14 mouse cellular contexts compared by ENCODE assay signal in genomic region chr1:72966423-72966822, GRCm38 (mm10). TPM values are rescaled to one million over a fixed set of nuclear protein-coding genes. Genes with fewer than 3 reads are reported as not detected.
DNase-seq lines count a peak whose midpoint lies in the region; ATAC-seq lines count a peak whose summit lies in the region.
"Had no signal": no experiment of that assay in that cellular context is flagged by ENCODE, and none has a peak within 500 bp of the region (broad histone marks: within the 10 kb centered on the region; RNA-seq: fewer than 3 reads in every experiment).

No protein-coding gene starts in this region.

- peak; percentile 18 for DNase-seq in left cerebral cortex, adult 11 months (ENCODE audit: low spot score)
- no peak for DNase-seq in left cerebral cortex, postnatal 4 days
- DNase-seq in cerebellum, adult 8-10 months: peak; percentile 70
- peak; percentile 61 for DNase-seq in gastrocnemius, postnatal 14 days
- DNase-seq in right cerebral cortex, postnatal 36 days (ENCODE audit: low spot score in 2 of 2): peak; percentile 45 to 54
- DNase-seq in urinary bladder, postnatal 36 days (ENCODE audit: low spot score in 2 of 2): no peak
- DNase-seq: kidney, postnatal 10 days; liver; retina, postnatal 1 day had no signal

- no peaks in the 10 kb centered on the region for H3K36me3 ChIP-seq in midbrain, embryonic 15.5 days (replicated peaks)
- H3K36me3 ChIP-seq: hindbrain, embryonic 13.5 days had no signal

- ATAC-seq in midbrain, embryonic 15.5 days (replicated peaks): no peak

- H3K27ac ChIP-seq in midbrain, embryonic 15.5 days: no peak overlapping the region
- H3K27ac ChIP-seq: hindbrain, embryonic 13.5 days had no signal

- no peak overlapping the region for H3K9ac ChIP-seq in midbrain, embryonic 15.5 days
- H3K9ac ChIP-seq: hindbrain, embryonic 13.5 days had no signal

- no peaks in the 10 kb centered on the region for H3K27me3 ChIP-seq in midbrain, embryonic 15.5 days (replicated peaks)
- H3K27me3 ChIP-seq: hindbrain, embryonic 13.5 days had no signal

- no peak overlapping the region for H3K4me3 ChIP-seq in midbrain, embryonic 15.5 days
- H3K4me3 ChIP-seq: erythroblast, embryonic 14.5 days; hindbrain, embryonic 13.5 days had no signal

- no peak overlapping the region for H3K4me2 ChIP-seq in midbrain, embryonic 15.5 days
- H3K4me2 ChIP-seq: hindbrain, embryonic 13.5 days had no signal

- H3K9me3 ChIP-seq in midbrain, embryonic 15.5 days: no peaks in the 10 kb centered on the region
- H3K9me3 ChIP-seq: hindbrain, embryonic 13.5 days had no signal

- intact Hi-C loops in left cerebral cortex, postnatal 4 days (cut with DNase I): no loop called here
- intact Hi-C loops in gastrocnemius, postnatal 14 days (cut with DNase I; ENCODE audit: low total_unique reads): no loop called here

- H3K4me1 ChIP-seq in midbrain, embryonic 15.5 days: peaks cover 5% of the 10 kb centered on the region; the same call in 1 of the 2 replicates

- 92% methylated on average over 4 of the region's 4 CpGs for WGBS in midbrain, embryonic 15.5 days

RNA-seq across cellular contexts. Expression of gene Tnp1, which starts 49.3 kb away (rescaled TPM):
- total RNA-seq in left cerebral cortex, postnatal 4 days (2021): not detected
- total RNA-seq in gastrocnemius, postnatal 14 days (2021): not detected
- polyA plus RNA-seq in midbrain, embryonic 15.5 days (2015; fragmentation: Nextera tagmentation; extraction: Ambion mirVana): not detected in 2 replicates
- total RNA-seq: common myeloid progenitor, adult 5-6 weeks; granulocyte monocyte progenitor cell, adult 5-6 weeks had no signal
- polyA plus RNA-seq: erythroblast, embryonic 14.5 days; hindbrain, embryonic 13.5 days had no signal

Comparison
In these comparisons a context has a peak if more than half of its experiments do, and no peak if none do; other contexts are left out.
1. DNase-seq: peak in left cerebral cortex, adult 11 months (single experiment), cerebellum, adult 8-10 months (single experiment), gastrocnemius, postnatal 14 days (single experiment) and right cerebral cortex, postnatal 36 days (2 of 2); none in left cerebral cortex, postnatal 4 days (single experiment) and urinary bladder, postnatal 36 days (0 of 2).